Mouse (Mus musculus): ENCODE measurements around the gene Mgp. TPM values are rescaled to one million over a fixed set of nuclear protein-coding genes. Genes with fewer than 3 reads are reported as not detected.

Mgp gene
- polyA plus RNA-seq, 1 experiment, result not detected

DNA sequence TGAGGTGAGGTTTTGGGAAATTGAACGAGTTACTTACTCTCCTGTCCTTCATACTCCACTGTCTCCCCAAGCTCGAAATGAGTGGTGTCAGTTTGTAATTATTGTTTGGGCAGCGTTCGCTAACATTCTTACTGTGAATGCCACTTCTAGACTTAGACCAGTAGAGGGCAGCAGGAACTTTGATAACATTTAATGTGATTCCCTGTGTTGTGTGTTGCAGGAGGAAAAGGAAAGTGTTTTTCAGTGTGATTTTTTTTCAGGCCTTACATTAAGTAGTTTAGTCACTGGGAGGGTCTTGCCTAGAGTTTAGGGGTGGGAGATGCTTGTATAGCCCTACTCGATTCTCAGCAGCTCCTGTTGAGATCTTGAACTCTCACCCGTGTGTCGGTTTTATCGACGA is 14.6 kb downstream of the Mgp start:
- no peak for TF ChIP-seq CTCF (IDR thresholded peaks at IDR 0.05; ENCODE audit: insufficient read depth, low read depth, low read length)
- no peak for TF ChIP-seq POLR2A (IDR thresholded peaks at IDR 0.05; ENCODE audit: insufficient read depth, low read depth, low read length)
- 38% methylated on average over 9 of the region's 9 CpGs for WGBS
- H3K4me3 ChIP-seq (ENCODE audit: insufficient read depth, low read depth, low read length), result no peak overlapping the region

DNA sequence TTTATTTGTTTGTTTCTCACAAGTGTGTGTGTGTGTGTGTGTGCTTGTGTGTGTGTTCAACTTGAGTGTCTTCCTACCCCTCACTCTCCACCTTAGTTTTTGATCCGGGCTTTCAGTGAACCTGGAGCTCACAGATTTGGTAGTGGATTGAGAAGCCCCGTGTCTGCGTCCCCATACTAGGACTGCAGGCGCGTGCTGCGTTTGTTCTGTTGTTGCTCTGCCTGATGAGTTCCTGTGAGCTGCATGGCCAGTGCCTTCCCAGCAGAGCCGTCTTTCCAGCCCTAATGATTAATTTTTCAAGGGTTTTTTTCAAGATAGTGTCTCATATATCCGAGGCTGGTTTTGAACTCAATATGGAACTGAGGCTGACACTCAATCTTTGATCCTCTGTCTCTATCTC is 17.2 kb downstream of the Mgp start:
- no peak overlapping the region for H3K27ac ChIP-seq (ENCODE audit: insufficient read depth, low read depth, low read length)
- H3K4me1 ChIP-seq (ENCODE audit: control insufficient read depth, insufficient read depth, low read length), result peaks cover 3% of the 10 kb centered on the region; the same call in 1 of the 2 replicates
- TF ChIP-seq POLR2A (IDR thresholded peaks at IDR 0.05; ENCODE audit: insufficient read depth, low read depth, low read length) (no peak), CTCF (IDR thresholded peaks at IDR 0.05; ENCODE audit: insufficient read depth, low read depth, low read length) (no peak)
- WGBS, result 90% methylated on average over 8 of the region's 8 CpGs
- H3K4me3 ChIP-seq (ENCODE audit: insufficient read depth, low read depth, low read length), result no peak overlapping the region

More for the DNA sequence above, 14.6 kb downstream of the Mgp start:
- Histone ChIP-seq H3K27ac (ENCODE audit: insufficient read depth, low read depth, low read length) (no peak overlapping the region), H3K4me1 (ENCODE audit: control insufficient read depth, insufficient read depth, low read length) (peaks cover 3% of the 10 kb centered on the region; the same call in 1 of the 2 replicates)

DNA sequence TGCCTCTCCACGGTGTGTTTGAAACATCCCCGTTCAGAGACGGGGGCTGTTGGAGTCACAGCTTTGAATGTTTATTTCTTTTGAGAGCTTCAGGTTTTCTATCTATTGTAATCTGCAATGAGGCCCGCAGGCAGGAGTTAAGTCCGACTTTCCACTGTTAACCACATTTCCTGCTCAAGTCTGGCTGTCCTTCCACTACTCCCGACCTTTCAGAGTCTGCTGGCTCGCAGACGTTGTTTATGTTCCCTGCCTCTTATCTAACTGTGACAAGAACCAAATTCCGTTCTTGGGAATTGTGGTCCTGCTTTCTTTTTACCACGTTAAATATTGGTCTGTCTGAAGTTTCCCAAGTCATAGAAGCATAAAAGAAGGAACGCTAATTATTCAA is 17.8 kb downstream of the Mgp start:
- Histone ChIP-seq H3K4me1 (ENCODE audit: control insufficient read depth, insufficient read depth, low read length) (peaks cover 4% of the 10 kb centered on the region; the same call in 1 of the 2 replicates), H3K27ac (ENCODE audit: insufficient read depth, low read depth, low read length) (no peak overlapping the region), H3K4me3 (ENCODE audit: insufficient read depth, low read depth, low read length) (no peak overlapping the region)
- no peak for TF ChIP-seq POLR2A (IDR thresholded peaks at IDR 0.05; ENCODE audit: insufficient read depth, low read depth, low read length)
- TF ChIP-seq CTCF (IDR thresholded peaks at IDR 0.05; ENCODE audit: insufficient read depth, low read depth, low read length), result no peak
- 61% methylated on average over 11 of the region's 11 CpGs for WGBS

DNA sequence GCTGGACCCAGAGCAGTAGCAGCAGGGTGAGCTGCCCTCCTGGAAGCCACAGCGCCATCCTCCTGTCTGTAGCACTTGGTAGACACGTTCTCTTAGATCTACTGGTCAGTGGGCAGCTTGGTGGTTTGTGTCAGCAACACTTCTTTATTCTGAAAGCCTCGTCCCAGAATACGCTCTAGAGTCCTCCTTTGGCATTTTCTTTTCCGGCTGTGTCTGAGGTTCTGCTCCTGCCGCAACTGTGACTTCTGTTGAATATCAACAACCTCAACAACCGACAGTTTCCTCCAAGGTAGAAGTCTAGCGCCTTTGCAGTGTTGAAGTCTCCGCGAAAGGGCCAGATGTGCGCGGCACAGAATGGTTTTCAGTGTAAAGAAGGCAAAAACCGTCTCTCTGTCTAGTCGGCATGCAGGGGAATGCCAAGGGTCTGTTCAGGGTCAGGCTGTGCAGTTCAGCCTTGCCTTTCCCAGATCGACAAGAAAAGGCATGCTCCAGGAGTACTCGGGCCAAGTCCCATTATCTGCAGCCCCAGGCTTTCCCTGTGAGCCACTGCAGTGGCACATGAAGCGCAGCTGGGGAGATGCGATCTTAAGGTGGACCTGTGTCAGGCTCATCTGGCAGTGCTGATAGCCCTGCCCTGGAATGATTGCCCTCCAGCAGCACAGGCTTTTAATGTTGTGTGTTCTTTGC is 18.3 kb downstream of the Mgp start, which contains the start of gene Art4:
TSS of gene Art4 (minus strand) at position 548 of the 687 bp plus-strand sequence.
- WGBS, result 79% methylated on average over 18 of the region's 18 CpGs
- no peak for TF ChIP-seq CTCF (IDR thresholded peaks at IDR 0.05; ENCODE audit: insufficient read depth, low read depth, low read length)
- TF ChIP-seq POLR2A (IDR thresholded peaks at IDR 0.05; ENCODE audit: insufficient read depth, low read depth, low read length), result no peak
- no peak within 1 kb of the TSS for H3K4me3 ChIP-seq (ENCODE audit: insufficient read depth, low read depth, low read length)
- H3K4me1 ChIP-seq (ENCODE audit: control insufficient read depth, insufficient read depth, low read length), result peaks cover 7% of the 10 kb centered on the region; the same call in 1 of the 2 replicates
- H3K27ac ChIP-seq (ENCODE audit: insufficient read depth, low read depth, low read length), result no peak within 1 kb of the TSS

DNA sequence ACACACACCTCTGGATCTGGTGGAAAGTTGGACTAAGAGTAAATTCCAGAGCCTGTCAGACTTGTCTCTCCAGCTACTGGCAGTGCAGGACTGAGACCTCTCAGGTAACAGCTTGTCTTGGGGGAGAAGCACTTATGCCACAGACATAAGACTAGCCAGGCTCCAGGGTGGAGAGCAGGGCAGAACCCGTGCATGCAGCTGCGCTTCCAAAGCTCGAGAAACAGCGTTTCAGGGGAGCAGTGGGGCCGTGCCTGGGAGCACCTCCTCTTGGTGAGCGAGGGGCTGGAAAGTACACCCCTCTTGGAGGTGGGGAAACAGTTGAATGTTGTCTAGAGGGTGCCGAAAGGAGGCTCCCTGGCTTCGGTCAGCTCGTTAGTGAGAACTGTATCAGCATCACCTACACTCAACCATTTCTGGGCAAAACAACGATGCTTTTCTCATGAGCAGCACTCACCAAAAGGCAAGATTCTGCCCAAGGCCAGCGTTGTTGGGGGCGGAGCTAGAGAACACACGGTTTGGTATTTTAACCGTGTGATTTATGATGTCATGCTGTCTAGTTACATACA is 19.5 kb downstream of the Mgp start:
- H3K27ac ChIP-seq (ENCODE audit: insufficient read depth, low read depth, low read length), result no peak overlapping the region
- TF ChIP-seq CTCF (IDR thresholded peaks at IDR 0.05; ENCODE audit: insufficient read depth, low read depth, low read length) (no peak), POLR2A (IDR thresholded peaks at IDR 0.05; ENCODE audit: insufficient read depth, low read depth, low read length) (no peak)
- peaks cover 7% of the 10 kb centered on the region; the same call in 1 of the 2 replicates for H3K4me1 ChIP-seq (ENCODE audit: control insufficient read depth, insufficient read depth, low read length)
- 63% methylated on average over 14 of the region's 14 CpGs for WGBS
- no peak overlapping the region for H3K4me3 ChIP-seq (ENCODE audit: insufficient read depth, low read depth, low read length)

DNA sequence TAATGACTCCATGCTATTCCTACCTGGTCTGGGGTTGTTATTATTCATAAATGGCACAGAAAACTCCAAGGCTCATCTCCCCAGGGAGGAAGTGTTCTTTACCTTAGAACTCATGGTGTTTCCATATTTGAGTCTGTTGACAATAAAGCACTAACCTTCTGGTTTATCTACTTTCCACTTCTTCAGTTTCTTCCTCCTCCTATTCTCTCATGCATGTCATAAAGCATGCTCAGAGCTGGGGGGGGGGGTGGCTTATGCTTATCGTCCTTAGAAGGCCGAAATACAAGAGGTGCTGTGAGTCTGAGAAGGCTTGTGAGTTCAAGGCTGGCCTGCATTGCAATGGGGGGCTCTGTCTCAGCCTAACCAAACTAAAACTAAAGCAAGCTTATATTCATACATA is 20.4 kb downstream of the Mgp start:
- Histone ChIP-seq H3K4me1 (ENCODE audit: control insufficient read depth, insufficient read depth, low read length) (peaks cover 7% of the 10 kb centered on the region; the same call in 1 of the 2 replicates), H3K27ac (ENCODE audit: insufficient read depth, low read depth, low read length) (no peak overlapping the region), H3K4me3 (ENCODE audit: insufficient read depth, low read depth, low read length) (no peak overlapping the region)
- TF ChIP-seq POLR2A (IDR thresholded peaks at IDR 0.05; ENCODE audit: insufficient read depth, low read depth, low read length), result no peak
- no peak for TF ChIP-seq CTCF (IDR thresholded peaks at IDR 0.05; ENCODE audit: insufficient read depth, low read depth, low read length)
- 82% methylated on average over 2 of the region's 2 CpGs for WGBS

DNA sequence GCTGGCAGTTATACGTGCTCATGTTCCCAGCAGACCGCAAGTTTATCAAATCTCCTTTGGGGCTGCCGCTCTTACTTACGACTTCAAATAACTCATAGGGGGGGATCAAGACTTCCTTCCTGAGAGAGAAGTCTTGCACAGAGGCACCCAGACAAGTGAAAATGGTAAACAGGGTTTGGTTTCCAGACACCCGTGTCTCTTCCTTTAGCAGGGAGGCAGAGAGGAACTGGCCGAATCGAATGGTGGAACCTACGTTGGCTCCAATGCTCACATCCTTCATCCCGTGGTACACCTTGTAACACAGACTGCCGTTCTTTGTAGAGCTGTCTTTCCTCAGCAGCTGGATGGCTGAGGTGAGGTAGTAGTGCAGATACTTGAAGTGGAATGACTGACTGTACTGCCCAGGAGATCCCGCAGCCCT is 21.3 kb downstream of the Mgp start:
- Histone ChIP-seq H3K27ac (ENCODE audit: insufficient read depth, low read depth, low read length) (no peak overlapping the region; the same call in 1 of the 2 replicates), H3K4me1 (ENCODE audit: control insufficient read depth, insufficient read depth, low read length) (peaks cover 7% of the 10 kb centered on the region; the same call in 1 of the 2 replicates), H3K4me3 (ENCODE audit: insufficient read depth, low read depth, low read length) (no peak overlapping the region)
- TF ChIP-seq CTCF (IDR thresholded peaks at IDR 0.05; ENCODE audit: insufficient read depth, low read depth, low read length), result no peak
- no peak for TF ChIP-seq POLR2A (IDR thresholded peaks at IDR 0.05; ENCODE audit: insufficient read depth, low read depth, low read length)
- WGBS, result 93% methylated on average over 11 of the region's 11 CpGs

DNA sequence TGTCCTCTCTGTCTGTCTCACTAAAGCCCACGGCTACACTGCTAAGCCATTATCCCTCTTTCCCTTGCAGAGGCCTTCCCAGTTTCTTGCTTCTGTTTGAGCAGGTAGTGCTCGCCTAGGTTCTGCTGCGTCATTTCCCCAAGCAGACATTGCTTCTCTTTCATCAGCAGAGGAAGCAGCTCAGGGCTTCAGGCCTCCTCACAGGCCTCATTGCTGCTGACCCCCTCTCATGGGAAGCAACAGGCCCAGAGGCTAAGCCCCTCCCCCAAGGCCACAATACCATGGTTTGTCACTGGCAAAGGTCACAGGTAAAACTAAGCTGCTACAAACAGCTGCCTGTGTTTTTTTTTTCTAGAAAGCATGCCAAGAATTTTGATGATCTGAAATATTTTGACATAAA is 22.9 kb downstream of the Mgp start:
- Histone ChIP-seq H3K4me3 (ENCODE audit: insufficient read depth, low read depth, low read length) (no peak overlapping the region), H3K4me1 (ENCODE audit: control insufficient read depth, insufficient read depth, low read length) (peaks cover 7% of the 10 kb centered on the region; the same call in 1 of the 2 replicates), H3K27ac (ENCODE audit: insufficient read depth, low read depth, low read length) (no peak overlapping the region)
- TF ChIP-seq POLR2A (IDR thresholded peaks at IDR 0.05; ENCODE audit: insufficient read depth, low read depth, low read length) (no peak), CTCF (IDR thresholded peaks at IDR 0.05; ENCODE audit: insufficient read depth, low read depth, low read length) (no peak)
- WGBS, result 80% methylated on average over 3 of the region's 3 CpGs

DNA sequence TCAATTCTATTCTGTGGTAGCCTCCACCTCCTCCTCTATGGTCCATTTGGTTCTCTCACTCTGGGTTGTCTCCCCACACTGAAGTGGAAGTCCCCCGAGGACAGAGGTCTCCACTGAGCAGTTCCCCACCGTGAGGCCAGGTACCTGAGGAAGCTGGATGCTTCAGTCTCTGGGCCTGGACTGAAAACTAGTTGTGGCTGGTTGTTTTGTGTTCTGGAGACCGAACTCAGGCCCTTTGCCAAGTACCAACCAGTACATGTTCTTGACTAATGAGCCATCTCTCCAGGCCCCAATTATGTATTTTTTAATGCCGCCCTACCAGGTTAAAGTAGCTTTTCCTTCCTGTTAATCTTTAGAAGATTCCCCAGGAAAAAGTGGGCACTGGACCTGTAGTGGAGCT is 23.3 kb downstream of the Mgp start:
- no peak for TF ChIP-seq POLR2A (IDR thresholded peaks at IDR 0.05; ENCODE audit: insufficient read depth, low read depth, low read length)
- TF ChIP-seq CTCF (IDR thresholded peaks at IDR 0.05; ENCODE audit: insufficient read depth, low read depth, low read length), result no peak
- Histone ChIP-seq H3K4me3 (ENCODE audit: insufficient read depth, low read depth, low read length) (no peak overlapping the region), H3K27ac (ENCODE audit: insufficient read depth, low read depth, low read length) (no peak overlapping the region), H3K4me1 (ENCODE audit: control insufficient read depth, insufficient read depth, low read length) (peaks cover 4% of the 10 kb centered on the region; the same call in 1 of the 2 replicates)
- 80% methylated on average over 4 of the region's 4 CpGs for WGBS
